Mouse (Mus musculus) limb, embryonic 10.5 days (tissue): ENCODE data around the gene Kcnk3. TPM values are rescaled to one million over a fixed set of nuclear protein-coding genes. Genes with fewer than 3 reads are reported as not detected.

Experiments used
- DNase-seq: peaks from one replicate; pipeline ENCODE4 v3.0.0-alpha.2; 2017; ENCODE audit warnings: low spot score
- H3K27ac ChIP-seq: fragments of 300-500 bp; sonication (generic); 2 replicates; pipeline ENCODE4 v1.5.1; 2016; ENCODE audit warnings: mild to moderate bottlenecking
- H3K27me3 ChIP-seq: fragments of 300-500 bp; sonication (generic); 2 replicates; pipeline ENCODE4 v1.6.1; 2016; ENCODE audit warnings: low read depth, mild to moderate bottlenecking; ENCODE audit not compliant: poor library complexity, severe bottlenecking
- H3K36me3 ChIP-seq: fragments of 300-500 bp; sonication (generic); 2 replicates; pipeline ENCODE4 v1.6.1; 2016; ENCODE audit warnings: mild to moderate bottlenecking, moderate library complexity
- H3K4me1 ChIP-seq: fragments of 300-500 bp; sonication (generic); 2 replicates; pipeline ENCODE4 v1.6.1; 2016
- H3K4me3 ChIP-seq: fragments of 300-500 bp; sonication (generic); 2 replicates; pipeline ENCODE4 v1.5.1; 2016; ENCODE audit warnings: mild to moderate bottlenecking, moderate library complexity
- H3K9me3 ChIP-seq: fragments of 300-500 bp; sonication (generic); replicated peaks from 2 replicates; pipeline ENCODE4 v1.6.1; 2016; ENCODE audit warnings: mild to moderate bottlenecking
- WGBS: fragments of 180-500 bp; shearing (Covaris S2); methylation state at CpG from one replicate; pipeline ENCODE4 v1.1.7; 2016; 5-methylcytosine and 5-hydroxymethylcytosine counted together
- polyA plus RNA-seq: library from polyadenylated mRNA; unstranded; fragments of >200 nt; fragmentation: Nextera tagmentation; extraction: Ambion mirVana; gene quantifications from 2 replicates; pipeline ENCODE4 v1.2.1, GENCODE M21; 2016

Gene Kcnk3
- polyA plus RNA-seq, 1 experiment from 2014 or later = 0.36 TPM

GRCm38 (mm10) chr5:30591205-30591731 is 3.3 kb downstream of the Kcnk3 start:
- 51% methylated on average over 5 of the region's 5 CpGs for WGBS
- Histone ChIP-seq H3K27ac (no peak overlapping the region), H3K36me3 (no peaks in the 10 kb centered on the region), H3K4me1 (peaks cover 40% of the 10 kb centered on the region), H3K27me3 (peaks cover 59% of the 10 kb centered on the region), H3K4me3 (no peak overlapping the region), H3K9me3 (no peaks in the 10 kb centered on the region)
- DNase-seq = no peak

DNA sequence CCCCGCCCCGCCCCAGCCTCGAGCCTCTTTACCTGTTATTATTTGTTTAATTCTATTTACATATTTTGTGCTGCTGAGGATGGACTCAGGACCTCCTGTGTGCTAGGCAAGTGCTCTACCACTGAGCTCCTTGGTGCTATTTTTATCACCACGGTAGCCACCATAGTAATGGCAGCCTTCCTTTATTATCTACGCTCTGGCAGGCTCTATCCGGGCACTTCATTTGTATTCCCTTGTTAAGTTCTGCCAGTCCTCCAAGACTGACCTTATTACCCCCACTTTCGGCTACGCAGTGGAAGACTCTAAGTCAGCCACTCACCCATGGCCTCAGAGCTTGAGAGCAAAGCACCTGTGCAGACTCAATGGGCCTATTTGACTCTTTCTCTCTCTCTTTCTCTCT is 3.8 kb downstream of the Kcnk3 start:
- WGBS = 78% methylated on average over 8 of the region's 8 CpGs

GRCm38 (mm10) chr5:30592279-30592980 is 4.5 kb downstream of the Kcnk3 start:
- Histone ChIP-seq H3K9me3 (no peaks in the 10 kb centered on the region), H3K4me1 (peaks cover 39% of the 10 kb centered on the region), H3K4me3 (no peak overlapping the region), H3K27me3 (peaks cover 48% of the 10 kb centered on the region), H3K36me3 (no peaks in the 10 kb centered on the region), H3K27ac (no peak overlapping the region)
- no peak for DNase-seq
- 81% methylated on average over 11 of the region's 11 CpGs for WGBS

More for the DNA sequence above, 3.8 kb downstream of the Kcnk3 start:
- Histone ChIP-seq H3K9me3 (no peaks in the 10 kb centered on the region), H3K36me3 (no peaks in the 10 kb centered on the region), H3K27ac (no peak overlapping the region), H3K4me3 (no peak overlapping the region), H3K27me3 (peaks cover 55% of the 10 kb centered on the region), H3K4me1 (peaks cover 40% of the 10 kb centered on the region)
- no peak for DNase-seq

DNA sequence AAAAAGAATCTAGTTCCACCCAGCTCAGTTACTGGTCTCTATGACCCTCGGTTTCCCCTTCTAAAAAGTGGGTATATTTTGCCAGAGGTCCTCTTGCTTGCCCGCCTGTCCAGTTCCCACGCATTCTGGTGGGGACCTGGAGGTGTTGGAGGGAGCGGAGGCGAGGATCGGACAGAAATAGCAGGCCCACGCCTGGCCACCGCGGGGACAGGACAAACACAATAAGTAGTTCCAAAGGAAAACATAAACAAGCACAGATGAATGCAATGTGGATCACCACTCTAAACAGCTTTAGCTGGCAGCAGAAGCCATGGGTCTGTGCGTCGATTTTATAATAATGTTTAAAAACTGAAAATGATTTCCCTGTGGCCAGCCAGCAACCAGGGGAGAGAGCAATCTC is 5.4 kb downstream of the Kcnk3 start:
- DNase-seq = no peak
- 86% methylated on average over 11 of the region's 11 CpGs for whole genome bisulfite sequencing
- H3K4me1 ChIP-seq = peaks cover 30% of the 10 kb centered on the region

DNA sequence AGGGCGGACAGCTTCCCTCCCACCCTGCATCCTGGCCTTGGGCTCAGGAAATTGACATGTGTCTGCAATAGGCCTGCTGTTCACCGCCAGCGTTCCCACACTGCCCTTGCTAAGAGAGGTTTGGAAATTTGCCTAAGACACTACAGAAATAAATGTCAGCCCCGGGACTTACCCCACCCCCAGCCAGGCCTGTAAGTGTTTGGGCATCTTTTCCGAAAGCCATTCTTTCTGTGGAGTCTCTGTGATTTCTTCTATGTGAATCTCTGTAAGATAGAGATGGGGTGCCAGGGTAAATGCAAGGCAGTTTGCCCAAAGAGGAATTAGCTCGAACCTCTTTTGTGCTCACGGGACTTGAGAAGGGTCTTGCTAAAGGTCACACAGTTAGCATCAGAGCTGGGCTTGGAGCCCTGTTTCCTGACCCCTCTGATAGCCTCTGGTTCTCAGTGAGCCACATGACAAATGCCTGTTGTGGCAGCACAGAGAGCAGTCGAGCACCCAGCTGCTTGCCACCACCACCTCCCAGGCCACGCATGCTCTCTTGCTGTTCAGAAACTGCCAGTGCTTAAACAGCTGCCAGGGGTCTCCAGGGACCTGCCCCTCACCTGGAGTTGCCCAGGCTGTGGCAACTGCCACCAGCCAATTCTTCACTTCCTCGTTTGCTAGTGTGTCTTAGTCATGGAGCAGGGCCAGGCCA is 6.0 kb downstream of the Kcnk3 start:
- Histone ChIP-seq H3K36me3 (no peaks in the 10 kb centered on the region), H3K4me1 (peaks cover 24% of the 10 kb centered on the region), H3K9me3 (no peaks in the 10 kb centered on the region), H3K27ac (no peak overlapping the region), H3K27me3 (peaks cover 33% of the 10 kb centered on the region), H3K4me3 (no peak overlapping the region)
- DNase-seq = no peak
- 41% methylated on average over 10 of the region's 10 CpGs for WGBS

More for the DNA sequence above, 5.4 kb downstream of the Kcnk3 start:
- H3K27ac ChIP-seq = no peak overlapping the region
- H3K36me3 ChIP-seq = no peaks in the 10 kb centered on the region
- no peak overlapping the region for H3K4me3 ChIP-seq
- peaks cover 39% of the 10 kb centered on the region for H3K27me3 ChIP-seq
- no peaks in the 10 kb centered on the region for H3K9me3 ChIP-seq

DNA sequence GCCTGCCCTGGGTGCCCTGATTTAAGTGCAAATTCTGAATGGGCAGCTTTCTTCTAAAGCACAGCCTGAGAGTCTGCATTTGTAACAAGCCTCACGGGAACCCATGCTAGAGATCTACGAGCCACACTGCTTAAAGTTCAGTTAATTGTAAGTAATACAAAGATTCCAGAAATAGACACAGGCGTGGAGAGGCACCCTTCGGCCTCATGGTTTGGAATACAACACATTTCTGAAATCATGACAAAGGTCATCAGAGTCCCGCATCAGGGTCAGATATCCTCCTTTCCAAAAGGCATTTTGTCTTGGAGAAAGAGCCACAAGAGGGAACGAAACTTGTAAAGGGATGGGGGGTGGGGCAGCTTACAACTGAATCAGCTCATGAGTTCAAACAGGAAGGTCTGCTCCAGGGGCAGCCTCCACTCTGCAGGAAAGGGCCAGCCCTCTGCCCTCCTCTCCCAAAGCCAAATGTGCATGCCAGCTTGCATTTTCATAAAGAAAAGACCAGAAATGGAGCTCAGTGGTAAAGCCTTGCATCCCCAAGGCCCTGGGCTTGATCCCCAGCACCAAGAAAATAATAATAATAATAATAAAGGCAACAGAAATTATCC is 7.1 kb downstream of the Kcnk3 start:
- DNase-seq = no peak
- Histone ChIP-seq H3K4me3 (no peak overlapping the region), H3K36me3 (no peaks in the 10 kb centered on the region), H3K27me3 (peaks cover 22% of the 10 kb centered on the region), H3K27ac (no peak overlapping the region), H3K4me1 (peaks cover 20% of the 10 kb centered on the region), H3K9me3 (no peaks in the 10 kb centered on the region)
- WGBS = 56% methylated on average over 6 of the region's 6 CpGs

GRCm38 (mm10) chr5:30601397-30601796 is 13.4 kb downstream of the Kcnk3 start:
- no peaks in the 10 kb centered on the region for H3K36me3 ChIP-seq
- peaks cover 2% of the 10 kb centered on the region; the same call in 1 of the 2 replicates for H3K4me1 ChIP-seq
- H3K27ac ChIP-seq = no peak overlapping the region
- DNase-seq = no peak
- no peaks in the 10 kb centered on the region for H3K9me3 ChIP-seq
- WGBS = 44% methylated on average over 4 of the region's 4 CpGs
- H3K27me3 ChIP-seq = no peaks in the 10 kb centered on the region; the same call in 1 of the 2 replicates
- no peak overlapping the region for H3K4me3 ChIP-seq

GRCm38 (mm10) chr5:30603255-30603654 is 15.3 kb downstream of the Kcnk3 start:
- Histone ChIP-seq H3K9me3 (no peaks in the 10 kb centered on the region), H3K36me3 (no peaks in the 10 kb centered on the region), H3K27ac (no peak overlapping the region), H3K4me3 (no peak overlapping the region), H3K4me1 (peaks cover 7% of the 10 kb centered on the region; the same call in 1 of the 2 replicates), H3K27me3 (no peaks in the 10 kb centered on the region; the same call in 1 of the 2 replicates)
- no peak for DNase-seq
- WGBS = 76% methylated on average over 3 of the region's 3 CpGs

DNA sequence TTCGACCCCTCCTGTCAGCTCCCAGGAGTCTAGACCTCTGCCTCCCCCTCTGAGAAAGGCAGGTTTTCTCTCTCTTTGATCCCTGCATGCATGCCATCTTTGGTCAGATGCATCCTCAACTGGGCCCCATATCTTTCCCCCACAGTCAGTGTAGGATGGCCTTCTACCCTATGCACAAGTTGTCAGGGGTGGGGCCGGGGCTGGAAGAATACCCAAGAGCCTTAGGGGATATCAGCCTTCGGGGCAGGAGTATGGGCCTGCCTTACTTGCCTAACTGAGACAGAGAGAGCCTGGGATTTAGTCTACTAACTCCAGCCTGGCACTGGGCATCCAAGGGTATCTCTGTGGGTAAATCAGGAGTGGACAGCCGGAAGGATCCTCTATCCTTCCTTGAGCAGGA is 16.0 kb downstream of the Kcnk3 start:
- Histone ChIP-seq H3K9me3 (no peaks in the 10 kb centered on the region), H3K27ac (no peak overlapping the region), H3K4me1 (peaks cover 7% of the 10 kb centered on the region; the same call in 1 of the 2 replicates), H3K4me3 (no peak overlapping the region), H3K36me3 (no peaks in the 10 kb centered on the region), H3K27me3 (no peaks in the 10 kb centered on the region; the same call in 1 of the 2 replicates)
- no peak for DNase-seq
- 67% methylated on average over 4 of the region's 4 CpGs for WGBS

GRCm38 (mm10) chr5:30604769-30605188 is 16.8 kb downstream of the Kcnk3 start:
- no peak for DNase-seq
- Histone ChIP-seq H3K9me3 (no peaks in the 10 kb centered on the region), H3K27ac (no peak overlapping the region), H3K4me3 (no peak overlapping the region), H3K27me3 (no peaks in the 10 kb centered on the region; the same call in 1 of the 2 replicates), H3K4me1 (peaks cover 7% of the 10 kb centered on the region; the same call in 1 of the 2 replicates), H3K36me3 (no peaks in the 10 kb centered on the region)
- WGBS = 82% methylated on average over 8 of the region's 8 CpGs

- 85% methylated on average over 6 of the region's 6 CpGs for WGBS
- no peaks in the 10 kb centered on the region for H3K9me3 ChIP-seq
- H3K36me3 ChIP-seq = no peaks in the 10 kb centered on the region
- no peak overlapping the region for H3K4me3 ChIP-seq
- H3K4me1 ChIP-seq = peaks cover 7% of the 10 kb centered on the region; the same call in 1 of the 2 replicates
- H3K27me3 ChIP-seq = no peaks in the 10 kb centered on the region; the same call in 1 of the 2 replicates
- no peak for DNase-seq
- H3K27ac ChIP-seq = no peak overlapping the region
Observed at GRCm38 (mm10) chr5:30605649-30606048, 17.7 kb downstream of the Kcnk3 start.

- 69% methylated on average over 16 of the region's 16 CpGs for WGBS
- Histone ChIP-seq H3K9me3 (no peaks in the 10 kb centered on the region), H3K4me3 (no peak overlapping the region), H3K27me3 (no peaks in the 10 kb centered on the region; the same call in 1 of the 2 replicates), H3K4me1 (peaks cover 7% of the 10 kb centered on the region; the same call in 1 of the 2 replicates), H3K27ac (no peak overlapping the region), H3K36me3 (no peaks in the 10 kb centered on the region)
- no peak for DNase-seq
Observed at GRCm38 (mm10) chr5:30606424-30607073, 18.6 kb downstream of the Kcnk3 start.
